Mouse (Mus musculus): ENCODE measurements around the gene Mxd1.

Gene Mxd1

GRCm38 (mm10) chr6:86599951-86600414, 69.0 kb downstream of the Mxd1 start:
- no peak for DNase-seq (ENCODE audit: low read depth, low spot score)

- DNase-seq (ENCODE audit: low read depth, low spot score) = peak; percentile 47
Observed at GRCm38 (mm10) chr6:86599197-86599596, 69.8 kb downstream of the Mxd1 start.

- no peak for DNase-seq (ENCODE audit: low read depth, low spot score)
Observed at GRCm38 (mm10) chr6:86598742-86599193, 70.2 kb downstream of the Mxd1 start.

Data from embryo, embryonic 11.5 days (tissue).